Mouse (Mus musculus) kidney, postnatal 25 days (tissue): ENCODE results near the gene Adcy1.

Experiments used
- DNase-seq, 2 experiments: peaks; one replicate each; pipeline ENCODE4 v3.0.0; 2021; ENCODE audit warnings: mixed read lengths in 2 of 2

The Adcy1 gene

GRCm38 (mm10) chr11:7187472-7187871 lies 124.2 kb downstream of the Adcy1 start:
- DNase-seq, result no peak

- no peak for DNase-seq
These were observed 125.2 kb downstream of the Adcy1 start, which contains the start of gene Gm11985 for GRCm38 (mm10) chr11:7188469-7188868. Gene Gm11985, minus strand, starts transcription at chr11:7188569.

- DNase-seq, result peak in 1 of 2 experiments; percentile 15
These were observed 129.4 kb downstream of the Adcy1 start for GRCm38 (mm10) chr11:7192710-7193109.

- DNase-seq, result no peak
These were observed 129.8 kb downstream of the Adcy1 start for GRCm38 (mm10) chr11:7193134-7193533.

GRCm38 (mm10) chr11:7194432-7195311 lies 131.4 kb downstream of the Adcy1 start:
- DNase-seq, result peak in 1 of 2 experiments; percentile 13

- peak in 1 of 2 experiments; percentile 19 for DNase-seq
These were observed 132.0 kb downstream of the Adcy1 start for GRCm38 (mm10) chr11:7195312-7195685.

- DNase-seq, result peak; percentile 81 to 91
These were observed 134.2 kb downstream of the Adcy1 start, which contains the start of gene Igfbp1 for GRCm38 (mm10) chr11:7197491-7197941. Gene Igfbp1, plus strand, starts transcription at chr11:7197782.

GRCm38 (mm10) chr11:7198006-7198405 lies 134.7 kb downstream of the Adcy1 start:
- peak; percentile 24 to 63 for DNase-seq

- DNase-seq, result peak in 1 of 2 experiments; percentile 34
These were observed 135.4 kb downstream of the Adcy1 start for GRCm38 (mm10) chr11:7198481-7199256.

DNA sequence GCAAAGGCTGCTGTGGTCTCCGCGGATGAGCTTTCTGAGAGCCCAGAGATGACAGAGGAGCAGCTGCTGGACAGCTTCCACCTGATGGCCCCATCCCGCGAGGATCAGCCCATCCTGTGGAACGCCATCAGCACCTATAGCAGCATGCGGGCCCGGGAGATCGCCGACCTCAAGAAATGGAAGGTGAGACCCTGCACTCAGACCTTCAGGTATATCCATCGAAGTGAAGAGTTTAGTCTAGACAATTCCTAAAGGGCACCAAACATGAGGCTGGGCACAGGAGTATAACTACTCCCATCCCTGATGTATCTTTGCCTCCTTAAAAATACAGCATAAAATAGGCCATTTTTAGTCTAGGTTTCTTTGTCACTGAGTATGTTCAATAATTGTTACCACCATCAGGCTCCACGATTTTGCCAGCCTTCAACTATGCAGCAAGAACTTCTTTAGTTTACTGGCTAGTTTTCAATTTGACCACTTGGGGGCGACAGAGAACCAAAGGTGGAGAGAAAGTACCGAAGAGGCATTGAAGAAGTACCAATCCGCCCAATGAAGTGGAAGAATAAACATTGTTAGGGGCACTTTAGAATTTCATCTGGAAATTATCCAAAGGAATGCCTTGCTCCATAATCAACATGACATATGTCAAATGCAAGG lies 136.6 kb downstream of the Adcy1 start:
- peak; percentile 67 to 70 for DNase-seq

GRCm38 (mm10) chr11:7200393-7200783 lies 137.1 kb downstream of the Adcy1 start:
- DNase-seq, result no peak

- no peak for DNase-seq
These were observed 138.9 kb downstream of the Adcy1 start for GRCm38 (mm10) chr11:7202206-7202605.

GRCm38 (mm10) chr11:7203846-7204245 lies 140.6 kb downstream of the Adcy1 start:
- DNase-seq, result peak in 1 of 2 experiments; percentile 33

- peak; percentile 73 to 81 for DNase-seq
These were observed 147.1 kb downstream of the Adcy1 start for GRCm38 (mm10) chr11:7210343-7210742.

DNA sequence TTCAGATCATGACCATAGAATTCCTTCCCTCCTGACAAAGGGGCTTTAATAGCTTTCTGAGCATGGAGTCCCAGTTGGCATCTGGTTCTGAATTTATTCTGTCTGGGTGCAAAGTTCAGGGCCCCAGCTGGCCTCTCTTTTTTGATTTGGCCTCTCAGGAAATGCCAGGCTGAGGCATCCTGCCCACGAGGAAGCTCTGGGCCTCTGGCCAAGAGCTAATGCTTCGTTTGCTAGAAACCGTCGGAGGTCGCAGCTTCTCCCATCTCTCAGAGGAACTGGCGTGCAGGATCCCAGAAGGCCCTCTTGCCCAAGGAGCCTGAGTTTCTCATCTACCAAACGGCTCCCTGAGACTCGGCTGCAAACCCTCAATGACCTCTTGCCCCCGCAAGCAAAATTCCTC lies 147.9 kb downstream of the Adcy1 start:
- peak; percentile 73 to 79 for DNase-seq

- no peak for DNase-seq
These were observed 149.0 kb downstream of the Adcy1 start for GRCm38 (mm10) chr11:7212126-7212798.

DNA sequence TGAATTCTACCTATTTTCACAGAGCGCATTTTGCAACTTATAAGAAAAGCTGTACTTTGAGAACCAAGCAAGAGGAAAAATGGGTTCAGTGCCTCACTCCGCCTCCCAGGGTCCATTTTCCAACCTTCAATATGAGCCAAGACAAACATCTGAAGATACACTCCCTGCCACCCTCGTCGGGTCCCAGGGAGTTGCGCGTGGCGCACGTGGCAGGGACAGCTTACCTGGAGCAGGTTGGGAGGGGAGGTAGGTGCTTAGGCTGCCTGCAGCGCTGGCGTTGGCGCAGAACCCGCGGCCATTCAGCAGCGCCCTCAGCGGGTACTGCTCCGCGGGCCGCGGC lies 149.8 kb downstream of the Adcy1 start:
- DNase-seq, result no peak

DNA sequence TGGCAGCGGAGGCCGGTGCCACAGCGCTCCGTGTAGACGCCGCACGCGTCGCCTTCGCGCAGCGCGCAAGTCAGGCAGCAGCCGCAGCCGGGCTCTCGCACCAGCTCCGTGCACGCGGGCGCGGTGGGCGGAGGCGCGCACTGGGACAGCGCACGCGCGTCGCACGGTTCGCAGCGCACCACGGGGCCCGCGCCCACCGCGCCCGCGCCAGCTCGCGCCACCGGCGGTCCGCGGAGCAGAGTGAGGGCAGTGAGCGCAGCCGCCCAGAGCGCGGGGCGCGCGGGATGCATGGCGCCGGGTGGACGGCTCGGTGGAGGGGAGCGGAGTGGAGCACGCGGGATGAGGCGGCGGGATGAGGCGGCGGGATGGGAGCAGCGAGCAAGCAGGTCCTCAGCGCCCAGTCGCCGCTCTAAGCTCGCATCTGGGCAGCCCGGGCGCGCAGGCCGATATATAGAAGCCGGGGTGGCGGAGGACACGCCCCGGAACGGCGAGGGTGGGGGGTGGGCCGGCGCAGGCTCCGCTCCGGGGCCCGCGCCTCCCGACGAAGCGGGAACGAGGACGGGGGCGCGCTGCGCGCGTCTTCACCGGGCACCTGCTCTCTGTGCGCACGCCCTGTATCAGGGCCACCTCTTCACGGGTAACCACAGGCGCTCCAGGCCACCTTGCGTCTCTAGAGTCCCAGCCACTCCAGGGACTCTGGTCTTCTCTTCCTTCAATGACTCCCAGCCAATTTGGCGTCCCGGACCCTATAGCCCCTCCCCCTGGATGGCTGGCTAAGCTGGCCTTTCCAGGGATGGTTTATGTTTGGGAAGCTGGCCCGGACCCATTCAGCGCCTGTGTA lies 150.4 kb downstream of the Adcy1 start, which contains the start of gene Igfbp3:
Gene Igfbp3 (minus strand): TSS at position 423 of the 841 bp plus-strand sequence.
- DNase-seq, result peak; percentile 67 to 74

- DNase-seq, result no peak
These were observed 151.0 kb downstream of the Adcy1 start for GRCm38 (mm10) chr11:7214342-7214660.

DNA sequence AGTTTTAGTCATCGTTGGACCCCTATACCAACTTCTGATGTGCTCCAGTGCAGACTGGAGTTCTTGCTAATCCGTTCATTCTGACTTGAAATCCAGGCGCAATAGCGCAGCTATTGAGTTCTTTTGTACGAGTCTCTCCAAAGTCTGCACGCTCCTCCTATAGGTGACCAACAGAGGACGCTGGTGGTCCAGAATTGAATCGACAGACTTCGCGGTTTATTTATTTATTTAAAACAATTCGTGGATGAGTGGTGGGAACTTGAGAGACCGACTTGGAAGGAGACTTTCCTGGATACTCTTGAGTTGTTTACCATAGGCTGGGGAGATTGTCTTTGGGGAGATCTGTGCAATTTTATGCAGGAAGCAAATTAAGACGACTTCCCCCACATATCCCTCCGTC lies 151.5 kb downstream of the Adcy1 start:
- peak; percentile 63 to 80 for DNase-seq

- DNase-seq, result peak; percentile 73 to 86
These were observed 152.4 kb downstream of the Adcy1 start for GRCm38 (mm10) chr11:7215703-7216102.
